8 mouse cellular contexts compared by ENCODE assay signal in genomic region chr9:107231539-107232139, GRCm38 (mm10). TPM values are rescaled to one million over a fixed set of nuclear protein-coding genes. Genes with fewer than 3 reads are reported as not detected.
DNase-seq lines count a peak whose midpoint lies in the region; ATAC-seq and TF ChIP-seq lines count a peak whose summit lies in the region.

Gene Dock3, minus strand, starts transcription at chr9:107231909.

- in situ Hi-C loops in ES-E14 (cut with MboI; ENCODE audit: low sequenced_read_pairs in 2 of 2, unreplicated experiment in 2 of 2): no loop called here

- H3K4me3 ChIP-seq in ES-E14 (ENCODE audit: insufficient read depth in 1 of 2, low read depth in 1 of 2, low read length in 2 of 2, poor library complexity in 1 of 2, severe bottlenecking in 1 of 2): peak within 1 kb of the TSS; percentile 85
- peak within 1 kb of the TSS; percentile 75 for H3K4me3 ChIP-seq in forebrain, embryonic 11.5 days (ENCODE audit: low read depth, low read length)
- peak within 1 kb of the TSS; percentile 61 for H3K4me3 ChIP-seq in heart, embryonic 16.5 days (ENCODE audit: low read length)
- H3K4me3 ChIP-seq in lung, embryonic 14.5 days (ENCODE audit: low read depth, low read length): peak within 1 kb of the TSS; percentile 48

- peaks cover 34% of the 10 kb centered on the region for H3K27me3 ChIP-seq in forebrain, embryonic 11.5 days (ENCODE audit: control insufficient read depth, insufficient read depth, low read length)
- peaks cover 75% of the 10 kb centered on the region for H3K27me3 ChIP-seq in heart, embryonic 16.5 days (ENCODE audit: control insufficient read depth, insufficient read depth, low read length)
- H3K27me3 ChIP-seq in lung, embryonic 14.5 days (ENCODE audit: insufficient read depth, low read length): peaks cover 92% of the 10 kb centered on the region

- no peaks in the 10 kb centered on the region for H3K4me1 ChIP-seq in ES-E14 (ENCODE audit: control insufficient read depth in 2 of 2, insufficient read depth in 2 of 2, low read length in 2 of 2, poor library complexity in 1 of 2)
- no peaks in the 10 kb centered on the region for H3K4me1 ChIP-seq in forebrain, embryonic 11.5 days (replicated peaks; ENCODE audit: control insufficient read depth, insufficient read depth, low read length)
- H3K4me1 ChIP-seq in heart, embryonic 16.5 days (ENCODE audit: control insufficient read depth, insufficient read depth, low read length): peaks cover 8% of the 10 kb centered on the region; the same call in 1 of the 2 replicates
- 0 out of 2 replicates have a peak, but pooled peaks cover 3% of the 10 kb centered on the region for H3K4me1 ChIP-seq in lung, embryonic 14.5 days (ENCODE audit: insufficient read depth)

- no peak for TF ChIP-seq CTCF in lung, embryonic 14.5 days (IDR thresholded peaks at IDR 0.05; ENCODE audit: low read depth)

- H3K9me3 ChIP-seq in ES-E14 (ENCODE audit: control insufficient read depth, insufficient read depth, low read depth, low read length): no peaks in the 10 kb centered on the region; the same call in 1 of the 2 replicates
- H3K9me3 ChIP-seq in forebrain, embryonic 11.5 days (ENCODE audit: control insufficient read depth, low read length): no peaks in the 10 kb centered on the region
- H3K9me3 ChIP-seq in heart, embryonic 16.5 days (replicated peaks; ENCODE audit: control insufficient read depth, low read length): no peaks in the 10 kb centered on the region
- H3K9me3 ChIP-seq in lung, embryonic 14.5 days (ENCODE audit: low read depth, low read length): no peaks in the 10 kb centered on the region

- no peaks in the 10 kb centered on the region for H3K36me3 ChIP-seq in ES-E14 (ENCODE audit: control insufficient read depth, insufficient read depth, low read length, poor library complexity, severe bottlenecking)
- no peaks in the 10 kb centered on the region for H3K36me3 ChIP-seq in forebrain, embryonic 11.5 days (ENCODE audit: control insufficient read depth, insufficient read depth, low read length)
- no peaks in the 10 kb centered on the region for H3K36me3 ChIP-seq in heart, embryonic 16.5 days (ENCODE audit: control insufficient read depth, insufficient read depth)
- no peaks in the 10 kb centered on the region for H3K36me3 ChIP-seq in lung, embryonic 14.5 days (ENCODE audit: insufficient read depth)

- peak within 1 kb of the TSS; percentile 90 for H3K4me2 ChIP-seq in forebrain, embryonic 11.5 days (ENCODE audit: low read depth, low read length, severe bottlenecking)
- peak within 1 kb of the TSS; percentile 95 for H3K4me2 ChIP-seq in heart, embryonic 16.5 days (ENCODE audit: low read depth, low read length)
- peak within 1 kb of the TSS; percentile 95 for H3K4me2 ChIP-seq in lung, embryonic 14.5 days

- ATAC-seq in forebrain, embryonic 11.5 days (replicated peaks; ENCODE audit: low FRiP score): peak; percentile 88
- ATAC-seq in heart, embryonic 16.5 days (replicated peaks; ENCODE audit: extremely low read depth, insufficient read depth, low FRiP score): peak; percentile 73
- ATAC-seq in lung, embryonic 14.5 days (ENCODE audit: insufficient read depth): peak; percentile 86

- H3K27ac ChIP-seq in ES-E14 (ENCODE audit: insufficient read depth, low read depth, low read length, poor library complexity, severe bottlenecking): no peak within 1 kb of the TSS
- peak within 1 kb of the TSS; percentile 68 for H3K27ac ChIP-seq in forebrain, embryonic 11.5 days (ENCODE audit: low read depth, low read length)
- H3K27ac ChIP-seq in heart, embryonic 16.5 days (ENCODE audit: low read length): no peak within 1 kb of the TSS
- no peak within 1 kb of the TSS for H3K27ac ChIP-seq in lung, embryonic 14.5 days (ENCODE audit: low read depth)

- H3K9ac ChIP-seq in ES-E14 (ENCODE audit: insufficient read depth, low read depth, low read length, poor library complexity, severe bottlenecking): peak within 1 kb of the TSS; percentile 84
- peak within 1 kb of the TSS; percentile 83 for H3K9ac ChIP-seq in forebrain, embryonic 11.5 days (ENCODE audit: low read length)
- peak within 1 kb of the TSS; percentile 5 for H3K9ac ChIP-seq in heart, embryonic 16.5 days (ENCODE audit: low read length)
- peak within 1 kb of the TSS; percentile 42 for H3K9ac ChIP-seq in lung, embryonic 14.5 days

- WGBS in forebrain, embryonic 11.5 days: 1% methylated on average over 30 of the region's 87 CpGs
- WGBS in heart, embryonic 16.5 days: under 1% methylated on average over 82 of the region's 87 CpGs
- under 1% methylated on average over 78 of the region's 87 CpGs for WGBS in lung, embryonic 14.5 days

- DNase-seq in ES-E14 (ENCODE audit: low read depth, low spot score) (peak; percentile 33), adipocyte (ENCODE audit: low spot score) (no peak)
- peak; percentile 74 for DNase-seq in brain, embryonic 18.5 days (ENCODE audit: low read depth, low spot score)
- peak; percentile 86 for DNase-seq in forebrain, embryonic 11.5 days (ENCODE audit: low spot score)
- peak; percentile 59 to 76 for DNase-seq in layer of hippocampus, adult 8-10 months (ENCODE audit: low spot score in 2 of 2)
- DNase-seq in lung, embryonic 14.5 days: peak; percentile 83
- DNase-seq in retina, embryonic 14.5 days (ENCODE audit: low spot score): peak; percentile 80

TF ChIP-seq in ES-E14, 5 proteins besides CTCF, POLR2A, EP300 and RAD21:
- TF ChIP-seq ZC3H11A (IDR thresholded peaks at IDR 0.05; ENCODE audit: borderline replicate concordance, low read depth, low read length) (no peak), ZNF384 (IDR thresholded peaks at IDR 0.05; ENCODE audit: low read depth, low read length) (no peak), MAFK (IDR thresholded peaks at IDR 0.05; ENCODE audit: insufficient read depth, low read depth, low read length) (no peak), HCFC1 (IDR thresholded peaks at IDR 0.05; ENCODE audit: borderline replicate concordance, insufficient read depth, low read length) (no peak), CHD2 (IDR thresholded peaks at IDR 0.05; ENCODE audit: low read depth, low read length) (no peak)
TF ChIP-seq in ES-E14: peak in this region for 0.

RNA-seq across cellular contexts. Expression of gene Dock3, which starts in this region (rescaled TPM):
- 3.3 TPM in 2 replicates for total RNA-seq in ES-E14 (2012; rRNA removed)
- polyA plus RNA-seq in forebrain, embryonic 11.5 days (2014; fragmentation: Nextera tagmentation; extraction: Ambion mirVana): 10.7 and 12.1 TPM in 2 replicates
- 0.24 and 0.43 TPM in 2 replicates for polyA plus RNA-seq in heart, embryonic 16.5 days (2015; fragmentation: Nextera tagmentation; extraction: Ambion mirVana)
- 100 to 1,000 TPM; 105 to 129 (median 117) TPM for total RNA-seq in layer of hippocampus, adult 8-10 months (2022)
- polyA plus RNA-seq in lung, embryonic 14.5 days (2014; fragmentation: Nextera tagmentation; extraction: Ambion mirVana): 0.23 and 0.25 TPM in 2 replicates

Comparison
In these comparisons a context has a peak if more than half of its experiments do, and no peak if none do; other contexts are left out.
1. RNA of gene Dock3 (total RNA-seq): 105 to 129 TPM in layer of hippocampus, adult 8-10 months; 3.3 TPM in ES-E14; every median in the first group is over 10 times any median in the second.
2. Peak in ATAC-seq, H3K4me3 ChIP-seq, H3K9ac ChIP-seq and H3K4me2 ChIP-seq in heart, embryonic 16.5 days; RNA of the gene not detected or under 1 TPM.
3. Peak in DNase-seq, ATAC-seq, H3K4me3 ChIP-seq, H3K9ac ChIP-seq and H3K4me2 ChIP-seq in lung, embryonic 14.5 days; RNA of the gene not detected or under 1 TPM.
4. H3K9ac ChIP-seq: peak in every context shown above with its lines; median percentile 84 in ES-E14; 83 in forebrain, embryonic 11.5 days; 42 in lung, embryonic 14.5 days; 5 in heart, embryonic 16.5 days.
5. Peak in every context shown above with its lines, with median percentiles within 50 percentile points of each other: H3K4me3 ChIP-seq, ATAC-seq and H3K4me2 ChIP-seq.